Mouse (Mus musculus): ENCODE results near the gene Setdb1.

- TF ChIP-seq TBP (IDR thresholded peaks at IDR 0.05; ENCODE audit: low read depth, low read length) (no peak), POLR2A (IDR thresholded peaks at IDR 0.05; ENCODE audit: control insufficient read depth in 1 of 2, insufficient read depth in 1 of 2, low read depth in 1 of 2, low read length in 2 of 2, poor library complexity in 1 of 2) (no peak; a peak in 1 of 4 replicates)
These were observed 28.1 kb downstream of the Setdb1 start for GRCm38 (mm10) chr3:95328803-95329404.
